Mouse (Mus musculus): ENCODE results near the gene Fam3c. TPM values are rescaled to one million over a fixed set of nuclear protein-coding genes. Genes with fewer than 3 reads are reported as not detected.

Gene Fam3c
- total RNA-seq (2021): 10 to 100 TPM; 14.5 to 15.0 TPM
- long read RNA-seq, experiment 1, transcript Fam3c-205 (10 exons, 2,826 nt): major isoform, 18 of 27 reads
- long read RNA-seq, experiment 1, partial matches to known transcripts: 3 of 27 reads
- long read RNA-seq, experiment 1, other reads (novel, unspliced or antisense): 6 of 27 reads
- long read RNA-seq, experiment 2, transcript Fam3c-205 (10 exons, 2,826 nt): major isoform, 18 of 41 reads
- long read RNA-seq, experiment 2, partial matches to known transcripts: 1 of 41 reads
- long read RNA-seq, experiment 2, other reads (novel, unspliced or antisense): 22 of 41 reads

- intact Hi-C loops (cut with DNase I): no loop called here
- DNase-seq: peak; percentile 93 to 94
These were observed at the start of gene Fam3c for GRCm38 (mm10) chr6:22356086-22356507. Gene Fam3c, minus strand, starts transcription at chr6:22356243.

DNA sequence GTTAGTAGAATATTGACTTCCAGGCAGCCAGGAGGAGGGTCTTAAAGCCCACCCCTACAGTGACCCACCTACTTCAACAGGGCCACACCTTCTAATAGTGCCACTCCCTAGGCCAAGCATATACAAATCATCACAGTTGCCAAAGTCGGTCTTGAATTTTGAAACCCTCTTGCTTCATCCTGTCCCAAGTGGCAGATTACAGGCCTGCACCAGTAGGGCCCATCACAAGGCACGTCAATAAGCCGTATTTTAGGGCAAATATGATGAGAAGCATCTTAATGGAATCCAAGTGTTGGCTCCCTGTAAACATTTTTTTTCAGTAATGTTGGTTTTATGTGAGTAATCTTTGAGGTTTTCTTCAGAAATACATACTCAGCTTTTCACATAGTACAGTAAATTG lies 49.0 kb upstream of the Fam3c start:
- intact Hi-C loops (cut with DNase I): no loop called here
- DNase-seq: no peak

DNA sequence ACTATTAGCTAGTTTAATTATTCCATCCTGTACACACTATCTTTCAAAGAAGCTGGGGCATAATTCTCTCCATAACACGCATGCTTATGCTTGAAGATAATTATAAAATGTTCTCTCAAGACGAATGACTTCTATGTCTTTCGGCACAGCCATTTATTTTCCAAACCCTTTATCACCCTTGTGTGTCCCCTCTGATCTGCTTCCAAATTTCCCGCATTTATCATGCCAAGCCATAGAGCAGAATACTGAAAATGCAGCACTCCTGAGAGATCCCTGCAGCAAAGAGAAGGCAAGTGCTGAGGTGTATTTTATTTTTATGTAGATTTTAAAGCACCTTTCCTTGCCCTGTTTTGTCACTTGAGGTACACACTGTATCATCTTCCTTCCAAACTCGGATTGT lies 47.7 kb upstream of the Fam3c start:
- no peak for DNase-seq
- intact Hi-C loops (cut with DNase I): no loop called here

DNA sequence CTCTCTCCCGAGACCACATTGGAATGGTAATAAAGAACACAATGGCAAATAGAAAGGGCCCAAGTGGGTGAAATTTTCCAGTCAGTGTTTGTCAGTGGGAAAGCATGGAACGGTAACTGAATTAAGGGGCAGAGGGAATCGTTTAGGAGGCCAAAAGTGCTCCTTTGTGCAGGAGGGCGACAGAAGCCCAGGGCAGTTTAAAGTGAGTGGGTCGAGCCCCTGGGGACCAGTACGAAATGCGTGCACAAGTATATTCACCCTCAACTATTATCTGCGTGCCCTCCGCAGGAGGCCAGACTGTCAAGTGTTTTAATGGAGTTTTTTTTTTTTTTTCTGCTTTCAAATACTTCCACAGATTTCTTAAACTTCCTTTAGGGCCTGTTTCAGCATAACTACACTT lies 47.3 kb upstream of the Fam3c start:
- DNase-seq: no peak
- intact Hi-C loops (cut with DNase I): no loop called here

GRCm38 (mm10) chr6:22402548-22403164 lies 46.6 kb upstream of the Fam3c start:
- intact Hi-C loops (cut with DNase I): no loop called here
- no peak for DNase-seq

DNA sequence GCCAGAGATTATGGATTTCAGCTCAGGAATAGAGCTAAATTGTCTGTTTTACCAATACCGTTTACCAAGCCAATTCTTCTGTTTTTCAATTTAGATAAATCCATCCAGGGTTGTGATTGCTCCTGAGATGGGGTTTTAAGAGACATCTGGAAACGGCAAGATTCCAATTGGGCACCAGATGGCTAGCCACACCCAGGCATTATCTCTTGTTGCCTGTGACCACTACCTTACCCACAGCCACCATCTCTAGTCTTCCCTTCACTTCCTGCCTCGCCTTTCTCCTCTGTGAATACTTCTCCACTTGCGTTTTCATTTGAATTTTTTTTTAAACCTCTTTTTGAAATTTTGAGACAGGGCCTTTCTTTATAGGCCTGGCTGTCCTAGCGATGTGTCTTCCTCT lies 46.0 kb upstream of the Fam3c start:
- no peak for DNase-seq
- intact Hi-C loops (cut with DNase I): no loop called here

- intact Hi-C loops (cut with DNase I): no loop called here
- no peak for DNase-seq
These were observed 42.2 kb upstream of the Fam3c start for GRCm38 (mm10) chr6:22398079-22398774.

DNA sequence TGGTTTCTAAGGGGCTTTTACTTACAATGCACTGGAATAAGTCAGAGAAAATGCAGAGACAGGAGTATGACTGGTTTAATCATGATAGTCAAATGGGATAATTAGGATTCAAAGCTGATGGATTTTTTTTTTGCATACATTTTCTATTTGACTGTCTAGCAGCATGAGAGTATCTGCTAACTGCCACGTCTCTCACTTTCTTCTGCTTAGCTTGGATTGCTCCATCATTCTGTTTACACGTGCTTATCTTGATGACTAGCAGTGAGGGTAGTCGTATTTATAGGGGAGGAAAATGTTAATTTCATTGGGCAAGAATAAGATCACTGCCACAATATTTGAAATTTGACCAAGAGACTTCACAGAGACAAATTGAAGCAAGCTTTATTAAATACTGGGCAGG lies 39.2 kb upstream of the Fam3c start:
- DNase-seq: no peak
- intact Hi-C loops (cut with DNase I): no loop called here

DNA sequence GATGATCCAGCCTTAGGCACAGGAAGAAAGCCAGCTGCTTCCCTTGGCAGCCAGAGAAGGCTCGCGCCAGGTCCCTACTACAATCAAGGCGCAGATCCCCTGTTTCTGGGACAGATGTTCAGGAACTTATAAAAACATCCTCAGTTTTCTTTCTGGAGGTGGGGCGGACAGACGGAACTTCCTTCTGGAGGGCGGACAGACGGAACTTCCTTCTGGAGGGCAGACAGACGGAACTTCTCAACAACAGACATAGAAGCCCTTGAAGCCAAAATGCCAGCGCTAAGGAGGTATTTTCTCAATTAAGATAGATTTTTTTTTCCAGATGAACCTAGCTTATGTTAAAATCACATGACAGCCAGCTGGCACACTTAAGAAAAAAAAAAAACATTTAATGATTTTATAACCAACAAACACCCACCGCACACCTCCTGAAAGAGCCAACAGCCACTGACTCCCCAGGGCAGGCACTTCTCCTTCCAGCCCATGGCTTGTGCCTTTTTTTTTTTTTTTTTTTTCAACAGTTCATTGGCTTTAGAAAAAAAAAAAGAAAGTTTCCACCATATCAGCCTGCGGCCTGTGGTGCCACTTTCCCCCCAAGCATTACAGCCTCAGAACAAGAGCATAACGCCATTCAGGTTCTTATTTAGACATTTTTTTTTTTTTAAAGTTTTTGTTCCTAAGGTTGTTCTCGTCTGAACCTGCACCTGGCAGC lies 34.8 kb upstream of the Fam3c start:
- no peak for DNase-seq
- intact Hi-C loops (cut with DNase I): no loop called here

DNA sequence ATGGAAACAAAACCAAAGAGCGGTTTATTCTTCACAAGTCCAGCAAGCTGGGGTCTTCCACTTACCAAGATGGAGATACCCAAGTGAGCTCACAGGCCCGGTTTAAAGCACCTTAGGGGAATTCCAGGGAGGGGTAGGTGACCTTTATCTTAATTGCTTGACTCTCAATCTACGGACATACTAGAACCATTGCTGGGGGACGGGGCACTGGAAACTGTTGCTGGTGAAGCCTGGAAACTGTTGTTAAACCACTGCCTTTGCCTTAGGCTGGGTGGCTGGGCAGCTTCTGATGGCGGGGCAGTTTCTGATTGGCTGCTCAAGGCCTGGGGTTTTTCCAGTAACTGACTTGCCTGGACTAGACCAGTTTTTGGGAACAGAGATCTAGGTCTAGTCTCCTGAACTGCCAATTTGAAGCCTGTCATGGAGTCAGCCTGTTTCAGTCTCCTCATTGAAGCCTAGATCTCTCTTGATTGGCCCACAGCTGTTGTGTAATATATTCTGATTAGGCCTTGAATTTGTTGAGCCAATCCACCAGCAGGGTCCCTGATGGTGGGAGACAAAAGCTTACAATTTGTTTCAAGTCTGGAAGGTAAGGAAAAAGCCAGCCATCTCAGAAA lies 29.3 kb upstream of the Fam3c start:
- intact Hi-C loops (cut with DNase I): no loop called here
- no peak for DNase-seq

DNA sequence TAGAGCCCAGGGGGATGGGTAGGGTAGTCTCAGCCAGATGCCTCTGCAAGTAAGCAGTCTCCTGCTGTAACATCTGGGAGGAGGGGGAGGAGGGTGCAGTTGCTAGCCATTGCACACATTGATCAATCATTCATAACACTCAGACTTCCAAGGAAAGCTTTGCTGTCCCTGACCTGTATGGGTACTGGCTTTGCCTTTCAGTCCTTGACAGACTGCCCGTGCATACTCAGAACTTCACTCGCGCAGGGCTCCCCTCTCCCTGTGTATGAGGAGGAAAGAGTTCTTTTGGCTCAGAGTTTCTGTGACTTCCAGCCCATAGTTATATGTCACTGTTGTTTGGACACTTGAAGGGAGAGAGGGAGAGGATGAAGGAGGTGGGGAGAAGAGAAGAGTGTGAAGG lies 24.2 kb upstream of the Fam3c start:
- no peak for DNase-seq
- intact Hi-C loops (cut with DNase I): no loop called here

DNA sequence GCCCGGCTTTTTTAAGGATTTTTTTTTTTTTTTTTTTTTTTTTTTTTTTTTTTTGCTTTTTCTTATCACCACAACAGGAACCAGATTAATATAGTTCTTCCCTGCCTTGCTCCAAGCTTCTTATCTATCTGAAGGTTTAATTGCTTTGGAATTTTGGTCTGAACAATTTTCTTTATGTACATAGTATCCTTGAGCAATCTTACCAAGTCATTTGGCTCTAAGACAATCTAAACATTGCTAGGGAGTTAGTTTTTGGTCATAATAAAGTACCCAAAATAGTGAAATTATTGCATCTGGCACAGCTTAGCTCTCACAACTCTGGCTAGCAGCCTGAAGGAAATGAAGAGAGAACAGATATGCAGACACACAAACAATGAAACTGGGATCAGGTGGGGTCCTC lies 23.8 kb upstream of the Fam3c start:
- intact Hi-C loops (cut with DNase I): no loop called here
- no peak for DNase-seq

DNA sequence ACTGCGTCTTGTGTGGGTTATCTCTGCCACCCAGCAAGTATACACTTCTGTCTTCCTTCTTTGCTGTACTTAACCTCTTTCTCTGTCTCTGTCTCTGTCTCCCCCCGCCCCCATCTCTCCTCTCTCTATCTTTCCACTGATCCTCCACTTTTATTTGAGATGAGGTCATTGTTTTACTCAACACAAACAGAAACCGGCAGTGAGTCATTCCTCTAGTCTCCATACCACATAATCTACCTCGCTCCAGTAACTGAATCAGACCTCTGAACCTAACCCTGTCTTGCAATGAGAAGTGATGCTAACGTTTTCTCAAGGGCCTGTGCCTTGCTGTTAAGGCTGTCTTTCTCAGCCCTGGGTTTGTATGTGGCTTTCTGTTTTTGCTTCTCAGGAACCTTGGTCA lies 22.4 kb upstream of the Fam3c start:
- intact Hi-C loops (cut with DNase I): no loop called here
- DNase-seq: no peak

- intact Hi-C loops (cut with DNase I): no loop called here
These were observed 18.7 kb upstream of the Fam3c start for GRCm38 (mm10) chr6:22374791-22375190.

DNA sequence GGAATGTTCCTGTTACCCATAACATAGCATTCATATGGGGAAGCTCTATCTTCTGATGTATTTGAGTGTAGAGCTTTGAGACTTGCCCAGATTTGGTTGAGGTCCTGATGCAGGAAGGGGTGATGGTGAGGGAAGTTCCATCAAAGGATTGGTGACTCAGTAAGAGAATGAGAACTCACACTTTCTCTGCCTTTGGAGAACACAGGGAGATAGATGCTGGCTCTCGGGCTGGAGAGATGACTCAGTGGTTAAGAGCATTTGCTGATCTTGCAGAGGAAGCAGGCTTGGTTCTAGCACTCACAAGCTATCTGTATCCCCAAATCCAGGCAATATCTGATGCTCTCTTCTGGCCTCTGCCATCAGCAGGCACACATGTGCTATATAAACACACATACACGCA lies 17.4 kb upstream of the Fam3c start:
- no peak for DNase-seq
- intact Hi-C loops (cut with DNase I): no loop called here

More at GRCm38 (mm10) chr6:22374791-22375190, 18.7 kb upstream of the Fam3c start:
- no peak for DNase-seq

DNA sequence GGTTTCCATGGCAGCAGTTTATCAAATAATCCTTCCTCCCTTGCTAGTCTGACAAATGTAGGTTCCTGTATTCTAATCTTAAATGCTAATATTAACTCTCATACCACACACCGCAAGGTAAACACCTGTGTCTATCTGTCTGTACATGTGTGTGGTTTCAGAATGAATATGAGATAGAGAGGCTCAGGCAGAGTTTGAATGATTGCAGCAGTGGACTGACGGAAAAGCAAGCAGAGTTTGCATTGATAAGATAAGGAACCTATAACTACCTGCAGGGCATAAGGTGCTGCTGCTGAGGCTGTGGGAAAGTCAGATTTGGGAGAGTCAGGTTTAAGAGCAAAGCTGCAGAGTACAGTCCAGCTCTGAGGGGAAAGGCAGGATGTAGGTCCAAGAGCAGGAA lies 10.9 kb upstream of the Fam3c start:
- intact Hi-C loops (cut with DNase I): no loop called here
- no peak for DNase-seq

DNA sequence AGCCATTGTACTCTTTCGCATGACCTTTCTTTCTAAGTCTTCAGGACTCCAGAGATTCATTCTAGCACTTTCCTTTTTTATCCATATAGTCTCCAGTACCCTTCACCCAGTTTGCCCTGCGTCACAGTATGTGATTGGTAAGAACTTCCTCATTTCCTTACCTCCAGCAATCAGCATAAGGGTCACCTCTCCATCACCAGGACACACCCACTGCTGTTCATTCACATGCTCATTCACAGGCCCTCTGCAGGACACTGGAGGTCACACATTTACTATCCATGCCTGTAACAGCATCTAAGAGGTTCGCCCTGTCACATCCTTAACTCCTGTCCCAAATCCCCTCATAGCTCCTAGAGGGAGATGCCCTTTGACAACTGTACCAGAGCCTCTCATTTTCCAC lies 7.5 kb upstream of the Fam3c start:
- intact Hi-C loops (cut with DNase I): no loop called here

DNA sequence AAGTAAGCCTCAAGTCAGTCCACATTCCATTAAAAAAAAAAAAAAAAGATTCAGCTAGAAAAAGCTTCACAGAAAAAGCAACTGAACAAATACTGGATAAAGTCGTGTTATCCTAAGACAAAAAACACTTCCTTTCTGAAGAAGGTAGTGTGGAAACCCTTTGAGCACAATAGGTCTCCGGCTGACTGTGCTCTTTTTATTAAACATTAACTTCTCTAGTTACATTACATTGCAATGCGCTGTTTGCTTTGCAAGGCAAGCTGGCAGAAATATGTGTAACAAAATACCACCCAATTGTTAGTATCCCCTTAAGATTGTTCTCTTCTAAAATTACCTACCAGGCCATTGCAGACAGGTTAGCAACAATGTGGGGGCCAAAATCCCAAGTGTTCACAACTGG lies 5.9 kb upstream of the Fam3c start:
- intact Hi-C loops (cut with DNase I): no loop called here
- DNase-seq: no peak

More for the DNA sequence above, 7.5 kb upstream of the Fam3c start:
- DNase-seq: no peak

- intact Hi-C loops (cut with DNase I): no loop called here
- DNase-seq: no peak
These were observed 3.0 kb upstream of the Fam3c start for GRCm38 (mm10) chr6:22359019-22359418.

- DNase-seq: no peak
- intact Hi-C loops (cut with DNase I): no loop called here
These were observed 1.3 kb upstream of the Fam3c start for GRCm38 (mm10) chr6:22357351-22357750.

Measured in gastrocnemius, postnatal 36 days (tissue).